Mouse (Mus musculus) layer of hippocampus, adult 9-11 months (tissue): Measurements from ENCODE around the gene Gm4131.
A peak's percentile ranks its signal among the peaks of the same experiment; 100 is the strongest.
"Not testable (repeated sequence)": the region's sequence is repeated elsewhere in the genome, so short reads cannot be mapped to it uniquely, and the experiment has no call there.

Source experiments
- DNase-seq: peaks from one replicate; pipeline ENCODE4 v3.0.0; 2022

The Gm4131 gene

GRCm38 (mm10) chr14:62566821-62567220 lies at the start of gene Gm4131:
Gene Gm4131 (minus strand): TSS chr14:62566921.
- not testable (repeated sequence) for DNase-seq

- DNase-seq, result no peak
Observed at GRCm38 (mm10) chr14:62609904-62610303, 43.2 kb upstream of the Gm4131 start.

GRCm38 (mm10) chr14:62607791-62608196 lies 41.1 kb upstream of the Gm4131 start:
- peak; percentile 18 for DNase-seq

- DNase-seq, result peak; percentile 19
Observed at GRCm38 (mm10) chr14:62602869-62603268, 36.1 kb upstream of the Gm4131 start.

GRCm38 (mm10) chr14:62602271-62602670 lies 35.5 kb upstream of the Gm4131 start:
- DNase-seq, result peak; percentile 39

GRCm38 (mm10) chr14:62600109-62600522 lies 33.4 kb upstream of the Gm4131 start:
- DNase-seq, result no peak

GRCm38 (mm10) chr14:62585338-62585737 lies 18.6 kb upstream of the Gm4131 start:
- peak; percentile 42 for DNase-seq

- no peak for DNase-seq
Observed at GRCm38 (mm10) chr14:62584637-62585036, 17.9 kb upstream of the Gm4131 start.

GRCm38 (mm10) chr14:62581768-62582167 lies 15.0 kb upstream of the Gm4131 start:
- no peak for DNase-seq

- no peak for DNase-seq
Observed at GRCm38 (mm10) chr14:62580945-62581344, 14.2 kb upstream of the Gm4131 start.

- DNase-seq, result peak; percentile 40
Observed at GRCm38 (mm10) chr14:62575862-62576261, 9.1 kb upstream of the Gm4131 start.

- no peak for DNase-seq
Observed at GRCm38 (mm10) chr14:62574906-62575305, 8.2 kb upstream of the Gm4131 start.

GRCm38 (mm10) chr14:62573454-62573853 lies 6.7 kb upstream of the Gm4131 start:
- DNase-seq, result no peak

GRCm38 (mm10) chr14:62570299-62570698 lies 3.6 kb upstream of the Gm4131 start:
- DNase-seq, result no peak

GRCm38 (mm10) chr14:62569463-62569862 lies 2.7 kb upstream of the Gm4131 start:
- DNase-seq, result no peak

GRCm38 (mm10) chr14:62563679-62564078 lies 3.0 kb downstream of the Gm4131 start:
- DNase-seq, result no peak

- DNase-seq, result peak; percentile 76
Observed at GRCm38 (mm10) chr14:62561875-62562748, 4.6 kb downstream of the Gm4131 start.

- DNase-seq, result no peak
Observed at GRCm38 (mm10) chr14:62557111-62557510, 9.6 kb downstream of the Gm4131 start.

- no peak for DNase-seq
Observed at GRCm38 (mm10) chr14:62555840-62556810, 10.6 kb downstream of the Gm4131 start.

GRCm38 (mm10) chr14:62555309-62555829 lies 11.4 kb downstream of the Gm4131 start, which contains the start of gene Fam124a:
Gene Fam124a (plus strand): TSS chr14:62555737.
- peak; percentile 77 for DNase-seq

- DNase-seq, result no peak
Observed at GRCm38 (mm10) chr14:62553786-62554185, 12.9 kb downstream of the Gm4131 start.

- DNase-seq, result no peak
Observed at GRCm38 (mm10) chr14:62552771-62553170, 13.9 kb downstream of the Gm4131 start.

- no peak for DNase-seq
Observed at GRCm38 (mm10) chr14:62550121-62550520, 16.6 kb downstream of the Gm4131 start.
